Mouse (Mus musculus) B cell, adult 62 days (primary cell): ENCODE results near the gene 4930430F08Rik. TPM values are rescaled to one million over a fixed set of nuclear protein-coding genes. Genes with fewer than 3 reads are reported as not detected.

Source experiments
- total RNA-seq: library from RNA; stranded (reverse); gene quantifications from 4 replicates; pipeline ENCODE4 v1.2.4, GENCODE M21; 2023

4930430F08Rik gene
- total RNA-seq: 4.3 to 8.6 TPM (median 5.4 TPM) in 4 replicates

DNA sequence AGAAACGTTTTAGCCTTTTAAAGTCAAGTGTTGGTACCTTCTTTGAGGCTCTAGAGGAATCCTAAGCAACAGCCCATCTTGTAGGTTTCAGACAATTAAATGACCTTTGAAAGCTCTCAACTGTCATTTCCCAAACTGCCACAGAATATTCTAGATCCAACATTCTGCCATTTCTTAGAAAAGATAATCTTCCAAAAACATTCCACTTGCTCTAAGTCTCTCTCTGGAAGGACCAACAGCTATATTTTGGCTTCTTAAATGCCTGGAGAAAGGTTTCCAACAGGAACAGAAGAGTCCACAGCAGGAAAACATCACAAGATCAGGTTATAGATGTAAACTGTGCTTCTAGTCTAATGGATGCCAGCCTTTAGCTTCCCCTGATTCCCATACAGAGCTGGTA lies at the start of gene 4930430F08Rik, which contains the start of gene 1700017N19Rik:
Gene 4930430F08Rik, minus strand, starts transcription at position 101 of the 400 bp plus-strand sequence.
Gene 1700017N19Rik, plus strand, starts transcription at position 162 of the 400 bp plus-strand sequence.

Other genes starting within 250 kb of the 4930430F08Rik start
- gene Gm4302, start 249.6 kb downstream of the 4930430F08Rik start, total RNA-seq: not detected in 4 replicates
- gene Gm4303, start 244.5 kb downstream of the 4930430F08Rik start, total RNA-seq: not detected in 4 replicates
- gene Gm4305, start 239.3 kb downstream of the 4930430F08Rik start, total RNA-seq: not detected in 4 replicates
- not detected in 4 replicates for gene Gm4307, start 229.1 kb downstream of the 4930430F08Rik start, total RNA-seq
- not detected in 4 replicates for gene Gm4312, start 207.9 kb downstream of the 4930430F08Rik start, total RNA-seq
- gene Tmtc3, start 103.1 kb downstream of the 4930430F08Rik start, total RNA-seq: 1.8 to 2.8 TPM (median 2.1 TPM) in 4 replicates
- 2.6 to 5.5 TPM (median 4.0 TPM) in 4 replicates for gene Cep290, start 102.9 kb downstream of the 4930430F08Rik start, total RNA-seq
- not detected in 4 replicates for gene 1700017N19Rik, start 61 bp upstream of the 4930430F08Rik start, total RNA-seq